Mouse (Mus musculus) adrenal gland, postnatal 36 days (tissue): ENCODE measurements around the gene Kctd20. TPM values are rescaled to one million over a fixed set of nuclear protein-coding genes. Genes with fewer than 3 reads are reported as not detected.

Experiments used
- DNase-seq, 2 experiments: peaks; one replicate each; pipeline ENCODE4 v3.0.0; 2021; ENCODE audit warnings: mixed read lengths in 1 of 2
- total RNA-seq, 2 experiments: library from RNA; stranded (reverse); gene quantifications; 2 replicates each; pipeline ENCODE4 v1.2.3; 2021

Gene Kctd20
- total RNA-seq, 2 experiments from 2014 or later: 54.8 to 60.0 TPM

DNA sequence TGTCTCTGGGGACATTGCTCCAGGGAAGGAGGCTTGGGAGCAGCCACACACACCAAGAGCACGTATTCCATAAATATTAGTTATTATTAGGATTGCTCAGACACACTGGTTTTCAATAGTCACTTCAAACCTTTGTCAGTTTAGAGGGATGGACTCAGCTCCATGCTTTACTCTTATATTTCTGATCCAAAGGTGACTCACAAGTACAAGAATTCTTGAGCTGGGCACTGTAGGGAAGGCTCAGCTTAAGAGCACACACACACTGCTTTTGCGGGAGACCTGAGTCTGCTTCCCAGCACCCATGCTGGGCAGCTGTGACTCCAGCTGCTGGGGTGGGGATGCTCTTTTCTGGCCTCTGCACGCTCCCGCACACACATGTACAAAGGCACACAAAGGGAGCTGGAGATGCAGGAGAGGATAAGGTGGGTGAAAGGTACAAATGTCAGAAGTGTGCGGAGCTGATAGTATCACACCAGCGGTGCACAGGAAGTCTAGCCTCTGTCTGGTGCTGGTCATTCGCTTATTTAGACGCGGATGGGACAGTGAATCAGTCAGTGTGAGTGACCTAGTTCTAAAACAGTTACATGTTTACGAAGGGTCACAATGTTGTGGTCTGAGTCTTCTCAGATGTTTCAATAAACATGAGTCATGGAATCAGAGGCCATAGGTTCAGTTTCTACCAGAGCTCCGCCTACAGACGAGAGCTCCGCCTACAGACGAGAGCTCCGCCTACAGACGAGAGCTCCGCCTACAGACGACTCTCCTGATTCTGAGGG, 20.1 kb upstream of the Kctd20 start:
- peak in 1 of 2 experiments; percentile 25 for DNase-seq

DNA sequence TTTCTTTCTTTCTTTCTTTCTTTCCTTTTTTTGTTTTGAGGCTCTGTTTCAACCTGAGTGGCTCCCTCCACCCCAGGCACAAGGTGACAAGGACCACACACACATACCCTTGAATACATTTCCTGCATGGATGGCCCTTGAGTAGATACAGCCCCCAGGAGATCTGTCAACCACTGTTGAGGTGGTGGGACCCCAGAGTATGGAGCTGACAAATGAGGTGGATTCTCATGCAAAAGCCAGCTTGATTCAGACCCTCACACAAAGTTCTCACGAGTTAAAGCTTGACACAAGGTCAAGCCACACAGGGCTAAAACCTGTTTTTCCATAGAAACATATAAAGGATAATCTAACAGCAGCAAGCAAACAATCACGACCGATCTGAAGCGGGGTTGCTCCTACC, 19.5 kb upstream of the Kctd20 start:
- DNase-seq: no peak

DNA sequence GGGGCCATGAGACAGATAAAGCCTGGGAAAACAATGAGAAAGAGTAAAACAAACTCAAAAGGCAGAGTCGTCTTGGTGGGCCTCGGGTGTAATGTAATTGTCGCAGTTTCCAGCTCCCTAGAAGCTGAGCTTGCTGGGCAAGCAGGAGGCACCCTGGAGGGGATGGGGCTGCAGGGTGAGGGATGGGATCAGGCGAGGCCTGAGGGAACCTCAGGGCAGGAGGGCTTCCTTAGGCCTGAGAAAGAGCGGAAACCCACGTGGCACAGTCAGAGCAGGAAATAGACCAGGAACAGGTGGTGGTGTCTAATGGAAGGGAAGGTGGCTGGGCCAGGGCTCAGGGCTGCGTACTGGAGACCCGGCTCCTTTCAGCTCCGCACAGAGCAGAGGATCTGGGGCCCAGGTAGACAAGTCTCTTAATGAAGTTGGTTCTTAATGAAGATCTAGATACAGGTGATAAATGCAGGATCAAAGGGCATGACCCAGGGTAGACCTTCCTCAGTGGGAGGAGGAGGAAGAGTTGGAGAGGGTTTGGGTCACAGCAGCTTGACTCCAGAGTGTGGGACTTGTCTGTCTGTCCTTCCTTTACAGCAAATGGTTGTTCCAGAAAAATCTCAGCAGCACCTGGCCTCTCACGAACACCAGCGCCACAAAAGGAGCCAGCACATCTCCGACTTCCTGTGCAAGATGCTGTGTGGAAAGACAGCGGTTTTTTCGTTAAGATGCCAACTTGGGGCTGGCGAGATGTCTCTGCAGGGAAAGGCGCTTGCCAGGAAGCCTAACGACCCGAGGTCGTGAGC, 17.4 kb upstream of the Kctd20 start:
- DNase-seq: no peak

DNA sequence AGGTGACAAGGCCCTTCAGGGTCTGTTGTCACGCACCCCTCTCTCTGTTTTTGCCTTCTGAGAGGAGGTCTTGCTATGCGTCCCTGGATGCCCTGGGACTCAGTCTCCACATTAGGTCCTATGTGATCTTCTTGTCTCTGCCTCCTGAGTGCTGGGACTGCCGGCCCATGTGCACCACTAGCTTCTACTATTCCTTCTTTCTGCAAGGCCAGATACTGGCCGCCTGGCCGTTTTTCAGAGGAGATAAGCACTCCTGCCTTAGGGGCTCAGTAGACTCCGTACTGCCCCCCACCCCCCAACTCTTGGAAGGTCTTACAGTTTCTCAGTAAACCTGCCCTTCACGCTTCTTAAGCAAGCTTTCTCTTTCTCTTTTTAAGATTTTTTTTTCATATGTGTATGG, 15.6 kb upstream of the Kctd20 start:
- no peak for DNase-seq

DNA sequence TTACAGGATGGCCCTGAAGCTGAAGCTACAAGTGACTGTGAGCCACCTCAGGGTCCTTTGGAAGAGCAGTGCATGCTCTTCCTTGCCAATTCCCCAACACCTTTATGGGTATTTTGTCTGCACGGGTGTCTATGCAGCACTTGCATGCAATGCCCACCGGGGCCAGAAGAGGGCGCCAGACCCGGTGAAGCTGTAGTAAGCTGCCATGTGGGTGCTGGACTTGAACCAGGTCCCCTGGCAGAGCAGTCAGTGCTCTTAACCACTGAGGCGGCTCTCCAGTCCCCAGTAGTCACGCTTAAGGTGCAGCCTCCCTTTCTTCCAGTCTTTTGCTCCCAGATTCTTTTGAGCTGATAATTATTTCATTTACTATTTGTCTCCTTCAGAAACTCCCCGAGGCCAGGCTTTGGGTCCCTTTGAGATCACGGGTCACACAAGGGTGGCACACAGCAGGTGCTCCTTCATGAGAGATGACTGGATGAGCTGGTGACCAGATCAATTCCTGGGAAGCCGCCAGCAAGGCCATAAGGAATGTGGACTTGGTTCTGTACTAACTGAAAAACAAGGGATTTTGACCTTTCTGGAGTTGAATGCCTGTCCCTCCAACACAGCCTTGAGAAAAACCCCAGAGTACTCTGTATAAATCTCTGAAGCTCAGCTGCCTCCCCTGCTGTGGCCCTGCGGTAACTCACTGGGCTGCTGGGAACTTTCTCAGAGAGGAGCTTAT, 15.0 kb upstream of the Kctd20 start:
- peak; percentile 50 to 72 for DNase-seq

DNA sequence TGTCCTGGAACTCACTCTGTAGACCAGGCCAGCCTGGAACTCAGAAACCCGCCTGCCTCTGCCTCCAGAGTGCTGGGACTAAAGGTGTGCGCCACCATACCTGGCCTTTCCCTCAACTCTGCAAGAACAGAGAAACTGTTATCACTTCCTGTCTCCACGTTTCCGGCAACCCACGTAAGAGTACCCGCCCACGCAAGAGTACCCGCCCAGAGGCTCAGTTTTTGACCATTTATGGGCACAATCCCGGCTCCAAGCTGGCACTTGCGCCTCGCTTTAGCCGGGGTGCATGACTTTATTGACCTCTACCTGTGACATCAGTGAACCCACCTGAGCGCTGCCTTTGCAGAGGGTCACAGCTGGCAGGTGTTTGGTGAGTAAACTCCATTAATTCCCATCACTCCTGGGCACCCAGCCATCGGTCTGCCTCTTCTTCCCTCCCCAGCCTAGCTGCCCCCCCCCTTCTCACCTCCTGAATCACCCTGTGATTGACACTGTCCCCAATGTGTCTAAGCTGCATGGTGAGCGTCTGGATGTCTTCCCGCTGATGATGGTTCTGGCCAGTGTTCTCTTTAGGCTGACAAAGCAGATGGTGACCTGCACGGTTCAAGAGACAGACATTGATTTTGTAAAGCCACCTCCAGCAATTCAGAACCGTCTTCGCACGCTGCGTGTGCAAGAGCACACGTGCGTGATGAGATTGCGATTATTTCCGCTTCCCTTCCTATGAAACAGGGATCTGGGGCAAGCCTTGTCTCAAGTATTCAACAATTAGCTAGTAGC, 10.8 kb upstream of the Kctd20 start:
- no peak for DNase-seq

DNA sequence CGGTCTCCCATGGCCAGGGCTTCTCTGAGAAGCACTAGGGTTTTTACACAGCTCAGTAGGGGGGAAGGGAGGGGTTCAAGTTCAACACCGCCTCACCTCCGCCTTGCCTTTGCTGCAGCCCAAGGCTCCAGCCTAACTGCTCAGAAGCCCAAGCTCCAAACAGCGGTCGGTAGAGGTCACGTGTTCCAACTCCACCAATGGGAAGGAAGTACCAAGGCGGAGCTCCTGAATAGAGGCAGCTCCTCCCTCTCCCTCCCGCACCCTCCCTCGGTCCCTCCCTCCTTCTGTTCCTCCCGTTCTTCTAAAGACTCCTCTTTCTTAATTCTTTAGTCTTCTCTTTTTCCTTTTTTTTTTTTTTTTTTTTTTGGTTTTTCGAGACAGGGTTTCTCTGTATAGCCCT, 9.6 kb upstream of the Kctd20 start:
- DNase-seq: no peak

DNA sequence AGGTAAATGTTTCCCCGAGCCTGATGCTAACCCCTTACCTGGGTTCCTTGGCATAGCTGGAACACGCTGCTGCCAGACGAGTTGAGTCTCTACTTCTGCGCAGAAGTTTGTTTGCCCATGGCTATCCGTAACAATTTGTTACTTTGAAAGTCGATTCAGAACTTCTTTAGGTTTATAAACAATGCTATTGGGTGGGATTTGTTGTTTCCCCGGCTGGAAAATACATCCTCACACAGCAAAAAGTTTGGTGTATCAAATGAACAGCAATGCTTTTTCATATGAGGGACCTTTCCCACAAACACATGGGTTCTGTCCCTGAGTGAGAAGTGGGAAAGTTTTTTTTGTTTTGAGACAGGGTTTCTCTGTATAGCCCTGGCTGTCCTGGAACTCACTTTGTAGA, 8.0 kb upstream of the Kctd20 start, which contains the start of gene Pxt1:
Gene Pxt1 (minus strand): TSS at position 101 of the 400 bp plus-strand sequence.
- no peak for DNase-seq

DNA sequence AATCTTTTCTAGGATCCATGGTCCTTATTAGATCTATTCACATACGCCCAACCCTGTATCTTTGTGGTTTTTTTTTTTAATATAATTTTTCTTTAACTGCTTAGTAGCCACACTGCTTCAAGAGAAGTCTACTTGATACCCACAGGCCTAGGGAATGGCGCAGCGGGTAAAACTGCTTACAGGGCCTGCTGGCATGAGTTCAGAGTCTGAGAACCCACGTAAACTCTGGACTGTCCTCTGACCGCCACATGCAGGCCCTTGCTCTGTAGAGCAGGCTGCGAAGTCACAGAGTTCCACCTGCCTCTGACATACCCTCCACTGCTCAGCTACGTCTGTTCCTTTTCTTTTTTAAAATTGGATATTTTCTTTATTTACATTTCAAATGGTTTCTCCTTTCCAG, 7.3 kb upstream of the Kctd20 start:
- no peak for DNase-seq

DNA sequence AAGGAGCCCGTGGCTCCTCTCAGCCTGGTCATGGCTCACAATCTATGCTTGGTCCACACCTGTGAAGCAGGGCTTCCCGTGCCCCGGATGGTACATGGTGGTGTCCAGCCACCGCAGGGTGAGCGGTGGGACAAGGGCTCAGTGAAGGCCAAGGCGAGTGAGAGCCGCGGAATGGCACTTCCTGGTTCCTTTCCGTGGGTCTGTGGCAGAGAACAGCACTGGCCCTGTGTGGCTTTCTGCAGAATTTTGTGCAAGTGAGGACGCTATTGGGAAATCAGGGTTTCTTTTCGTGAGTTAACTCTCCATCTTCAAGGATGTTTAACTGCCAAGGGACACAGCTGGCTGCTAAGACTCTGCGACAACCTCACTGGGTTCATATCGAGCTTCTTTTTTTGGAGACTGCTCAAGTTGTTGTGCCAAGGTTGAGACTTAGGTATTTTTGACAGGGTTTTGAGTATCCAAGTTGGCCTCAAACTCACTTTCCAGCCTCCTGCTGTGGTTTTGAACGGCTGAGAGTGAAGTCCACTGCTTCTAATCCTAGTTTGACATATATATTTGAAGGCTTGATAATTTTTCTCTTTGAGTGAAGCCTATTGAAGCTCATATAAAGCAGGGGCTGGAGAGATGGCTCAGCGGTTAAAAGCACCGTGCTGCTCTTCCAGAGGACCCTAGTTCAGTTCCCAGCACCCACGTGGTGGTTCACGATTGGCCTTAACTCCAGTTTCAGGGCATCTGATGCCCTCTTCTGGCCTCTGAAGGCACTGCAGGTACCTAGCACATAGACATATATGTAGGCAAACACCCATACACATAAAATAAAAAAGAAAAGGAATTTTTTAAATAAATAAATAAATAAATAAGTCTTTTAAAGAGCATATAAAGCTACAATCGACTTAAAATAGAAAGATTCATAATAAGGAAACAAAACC, 4.5 kb upstream of the Kctd20 start:
- DNase-seq: no peak

DNA sequence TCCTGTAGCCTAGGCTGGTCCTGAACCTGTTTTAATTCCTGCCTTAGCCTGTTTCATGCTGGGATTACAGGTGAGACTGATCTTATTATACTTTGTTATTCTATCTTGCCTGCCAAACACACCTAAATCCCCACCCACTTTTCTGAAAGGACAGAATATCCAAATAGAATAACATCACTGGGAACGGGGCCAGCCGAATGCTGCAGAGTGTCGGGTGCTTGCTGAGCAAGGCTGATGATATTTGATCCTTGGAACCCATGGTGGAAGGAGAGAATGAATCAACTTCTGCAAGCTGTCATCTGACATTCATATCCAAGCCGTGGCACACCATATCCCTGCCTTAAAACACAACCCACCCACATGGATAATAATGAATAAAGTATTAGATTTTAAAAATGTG, 3.1 kb upstream of the Kctd20 start:
- peak; percentile 56 to 70 for DNase-seq

DNA sequence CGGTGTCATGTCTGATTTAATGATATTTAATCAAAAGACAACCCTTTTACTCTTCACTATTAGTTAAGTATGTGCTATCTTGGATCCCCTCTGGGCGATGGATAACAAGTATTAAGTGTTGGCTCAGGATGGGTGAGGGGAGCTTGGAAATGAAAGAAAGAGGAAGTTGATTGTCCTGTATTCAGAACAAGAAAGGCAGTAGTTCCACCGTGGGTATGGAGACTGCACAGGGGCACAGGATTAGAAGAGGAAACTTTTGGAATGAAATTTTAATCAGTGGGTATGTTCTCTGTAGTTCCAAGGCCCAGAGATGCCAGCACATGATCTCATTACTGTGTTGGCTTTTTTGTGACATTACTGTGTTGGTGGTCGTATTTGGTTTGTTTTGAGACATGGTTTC, 999 bp upstream of the Kctd20 start:
- DNase-seq: no peak

DNA sequence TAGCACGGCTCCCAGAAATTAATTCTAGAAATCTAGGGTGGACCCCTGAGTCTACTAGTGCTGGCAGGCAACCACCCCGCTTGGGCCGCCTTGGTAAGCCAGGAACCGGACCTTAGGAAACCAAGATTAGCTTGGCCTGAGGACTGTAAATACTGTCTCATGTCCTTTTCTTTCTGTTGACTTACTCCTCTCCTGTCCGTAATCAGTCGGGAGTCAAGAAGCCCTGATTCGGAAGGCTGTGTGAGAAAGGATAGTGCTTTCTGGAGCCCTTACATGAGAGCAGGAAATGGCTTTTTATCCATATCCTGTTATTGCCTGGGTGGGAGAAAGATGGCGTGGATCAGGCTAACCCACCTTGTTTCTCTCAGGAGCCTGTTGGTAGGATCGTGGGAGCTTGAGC, 1.5 kb downstream of the Kctd20 start:
- no peak for DNase-seq

DNA sequence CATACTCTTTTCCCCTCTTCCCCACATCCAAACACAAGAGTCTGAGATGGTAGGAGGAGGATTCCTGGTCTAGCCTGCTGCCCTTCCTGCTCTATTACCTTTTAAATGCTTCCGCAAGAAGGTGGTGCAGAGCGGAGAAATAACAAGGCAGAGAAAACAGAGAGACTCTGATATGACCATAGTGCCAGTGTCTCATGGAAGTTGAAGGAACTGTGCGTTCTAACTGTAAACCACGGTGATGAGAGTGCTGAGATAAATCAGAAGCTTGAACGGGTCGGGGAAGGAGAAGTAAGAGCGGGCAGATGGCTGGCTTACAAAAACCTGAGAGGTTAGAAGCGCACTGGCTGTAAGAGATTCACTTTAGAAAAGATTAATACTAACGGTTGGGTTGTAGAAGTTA, 2.7 kb downstream of the Kctd20 start:
- no peak for DNase-seq

DNA sequence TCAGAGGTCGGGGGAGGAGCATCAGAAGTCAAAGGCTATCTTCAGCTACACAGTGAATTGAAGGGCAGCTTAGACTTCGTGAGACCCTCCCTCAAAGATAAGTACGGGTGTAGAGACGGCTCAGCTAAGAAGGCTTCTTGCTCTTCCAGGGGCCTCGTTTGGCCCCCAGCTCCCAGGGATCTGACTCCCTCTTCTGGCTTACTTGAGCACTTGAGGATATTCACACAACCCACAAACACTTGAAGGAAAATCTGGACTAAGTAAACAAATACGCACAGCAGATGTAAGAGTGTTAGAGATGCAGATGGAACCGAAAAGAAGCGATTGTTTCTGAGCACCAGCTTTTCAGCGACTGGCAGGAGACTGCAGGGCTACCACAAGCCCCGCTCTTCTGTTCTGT, 8.8 kb downstream of the Kctd20 start:
- DNase-seq: no peak

DNA sequence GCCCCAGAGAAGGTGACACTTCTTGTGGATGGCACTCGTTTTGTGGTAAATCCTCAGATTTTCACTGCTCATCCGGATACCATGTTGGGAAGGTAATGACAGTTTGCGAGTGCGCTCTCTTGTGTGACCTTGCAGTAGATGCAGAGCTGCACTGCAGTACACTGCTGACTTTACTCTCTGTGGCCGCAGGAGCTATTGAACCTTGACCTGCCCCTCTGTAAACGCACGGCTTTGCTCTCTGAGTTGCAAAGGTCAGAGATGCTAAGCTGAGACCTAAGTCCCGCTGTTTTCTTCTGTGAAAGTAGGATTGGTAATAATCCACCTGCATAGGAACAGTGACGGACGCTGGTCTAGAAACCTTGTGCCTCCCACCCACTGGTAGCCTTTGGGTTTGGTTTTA, 9.8 kb downstream of the Kctd20 start:
- no peak for DNase-seq

DNA sequence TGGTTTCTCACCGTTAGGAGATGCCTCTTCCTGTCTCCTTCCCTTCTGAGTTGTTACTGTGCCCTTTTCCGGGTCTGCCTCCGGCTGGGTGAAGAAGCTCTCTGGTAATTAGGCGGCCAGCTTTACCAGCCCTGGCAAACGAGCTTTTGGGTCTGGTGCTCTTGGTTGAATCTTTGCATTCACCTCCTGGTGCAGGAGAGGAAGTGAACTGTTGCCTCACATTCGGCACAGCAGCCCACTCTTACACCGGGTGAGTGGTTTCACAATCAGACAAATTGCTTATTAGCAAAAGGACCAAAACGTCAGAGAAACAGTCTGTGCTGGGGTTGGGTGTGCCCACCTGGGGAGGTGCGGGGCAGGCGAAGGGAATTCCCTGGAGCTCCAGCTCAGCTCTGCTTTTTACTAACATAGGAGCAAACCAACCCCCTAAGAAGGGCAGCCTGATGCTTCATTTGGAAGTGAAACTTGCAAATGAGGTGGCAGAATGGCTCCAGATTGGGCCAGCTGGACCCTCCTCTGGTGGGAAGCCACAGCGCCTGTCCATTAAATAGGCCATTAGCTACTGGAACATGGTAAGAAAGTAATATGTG, 15.4 kb downstream of the Kctd20 start:
- DNase-seq: no peak

DNA sequence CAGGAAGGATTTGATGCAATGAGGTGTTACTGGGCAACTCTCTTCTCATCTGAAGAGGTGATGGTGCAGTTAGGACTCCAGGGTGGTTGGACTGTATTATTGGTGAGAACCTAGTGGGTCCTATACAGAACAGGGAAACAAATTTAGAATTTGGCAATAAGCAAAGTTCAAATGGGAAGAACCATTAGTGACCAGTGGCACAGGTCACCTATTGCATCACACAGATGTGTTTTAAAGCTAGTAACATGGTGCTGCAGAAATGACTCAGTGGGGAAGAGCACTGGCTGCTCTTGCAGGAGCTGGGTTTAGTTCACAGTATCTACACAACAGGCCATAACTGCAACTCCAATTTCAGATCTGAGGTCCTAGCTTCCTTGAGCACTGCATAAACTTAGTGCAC, 18.4 kb downstream of the Kctd20 start:
- no peak for DNase-seq

DNA sequence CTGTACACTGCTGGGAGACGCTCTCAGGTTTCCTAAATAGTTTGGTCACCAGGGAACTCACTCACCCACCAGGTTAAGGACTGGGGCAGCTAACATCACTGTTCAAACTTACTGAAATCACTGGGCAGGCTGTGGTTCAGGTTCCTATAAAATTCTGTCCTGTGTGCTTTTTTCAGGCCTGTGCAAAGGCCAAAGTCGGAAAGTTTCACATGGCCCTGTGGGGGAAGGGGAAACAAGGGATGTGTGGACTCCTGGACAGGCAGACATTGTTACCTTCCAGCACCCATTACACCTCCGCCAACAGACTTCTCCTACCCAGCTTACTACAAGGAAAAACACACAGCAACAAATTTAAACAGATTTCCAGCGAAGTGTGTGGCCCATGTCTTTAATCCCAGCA, 27.3 kb downstream of the Kctd20 start:
- no peak for DNase-seq

DNA sequence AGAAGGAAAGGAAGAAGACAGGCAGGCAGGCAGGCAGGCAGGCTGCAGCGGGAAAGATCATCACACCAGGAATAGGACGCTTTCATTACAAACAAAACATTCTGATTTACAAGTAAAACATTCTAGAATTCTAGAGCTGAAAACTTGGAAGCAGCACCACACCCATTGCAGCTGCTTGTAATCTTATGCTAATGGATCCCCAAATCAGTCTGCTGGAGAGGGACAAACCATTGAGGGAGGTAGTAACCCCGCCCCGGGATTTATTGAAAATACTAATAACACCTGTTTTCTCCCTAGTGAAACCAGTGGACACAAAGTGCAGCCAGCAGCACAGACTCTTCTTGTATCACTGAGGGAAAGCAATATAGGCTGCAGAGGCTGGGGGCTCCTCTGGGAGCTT, 29.3 kb downstream of the Kctd20 start:
- no peak for DNase-seq

DNA sequence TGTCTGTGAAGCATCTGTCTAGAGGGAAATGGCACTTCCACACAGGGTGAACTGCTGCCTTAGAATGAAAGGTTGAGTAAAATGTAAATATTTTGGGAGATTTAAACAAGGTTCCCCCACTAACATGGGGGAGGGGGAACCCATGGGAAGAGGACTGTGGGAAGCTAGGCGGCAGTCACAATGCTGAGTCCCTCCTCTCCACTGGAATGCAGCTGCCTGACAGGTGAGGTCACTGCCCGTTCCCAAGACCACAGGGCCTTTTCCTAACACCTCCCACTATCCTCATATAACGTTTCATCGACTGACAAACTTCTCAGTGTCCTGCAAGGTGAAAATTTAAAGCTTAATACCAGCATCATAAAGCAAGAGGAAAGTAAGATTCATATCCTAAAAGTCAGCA, 30.8 kb downstream of the Kctd20 start:
- no peak for DNase-seq
